16 mouse cellular contexts compared by ENCODE assay signal in genomic region chr1:120851860-120852503, GRCm38 (mm10).
DNase-seq lines count a peak whose midpoint lies in the region; ATAC-seq and TF ChIP-seq lines count a peak whose summit lies in the region.
"Had no signal": no experiment of that assay in that cellular context is flagged by ENCODE, and none has a peak within 500 bp of the region (broad histone marks: within the 10 kb centered on the region; RNA-seq: fewer than 3 reads in every experiment).

No protein-coding gene starts in this region.

- DNase-seq in forebrain, embryonic 11.5 days (ENCODE audit: low spot score) = no peak
- DNase-seq in hindbrain, postnatal 0 days (ENCODE audit: low spot score) = peak; percentile 82
- no peak for DNase-seq in hindbrain, embryonic 11.5 days (ENCODE audit: low spot score)
- DNase-seq in midbrain, postnatal 0 days (ENCODE audit: low spot score) = peak; percentile 81
- DNase-seq in midbrain, embryonic 11.5 days (ENCODE audit: low spot score, missing footprints) = no peak
- DNase-seq: gastrocnemius, postnatal 36 days; layer of hippocampus, postnatal 36 days; retina, postnatal 1 day had no signal

- no peak overlapping the region for H3K4me3 ChIP-seq in forebrain, embryonic 15.5 days
- no peak overlapping the region for H3K4me3 ChIP-seq in forebrain, embryonic 11.5 days (ENCODE audit: low read depth, low read length)
- no peak overlapping the region for H3K4me3 ChIP-seq in hindbrain, postnatal 0 days (ENCODE audit: low read length)
- H3K4me3 ChIP-seq in hindbrain, embryonic 11.5 days (ENCODE audit: low read depth, low read length) = no peak overlapping the region
- H3K4me3 ChIP-seq in midbrain, postnatal 0 days (ENCODE audit: low read depth, low read length) = no peak overlapping the region
- H3K4me3 ChIP-seq in midbrain, embryonic 11.5 days (ENCODE audit: low read depth, low read length) = no peak overlapping the region
- H3K4me3 ChIP-seq in forebrain, embryonic 16.5 days (replicated peaks; ENCODE audit: low read length) = no peak overlapping the region
- H3K4me3 ChIP-seq in midbrain, embryonic 16.5 days (ENCODE audit: low read depth, low read length) = no peak overlapping the region
- H3K4me3 ChIP-seq: erythroblast, embryonic 14.5 days; limb, embryonic 15.5 days; lung, embryonic 15.5 days; midbrain, embryonic 15.5 days; neural tube, embryonic 13.5 days had no signal

- 42% methylated on average over 6 of the region's 6 CpGs for WGBS in forebrain, embryonic 15.5 days
- WGBS in forebrain, embryonic 11.5 days = 83% methylated on average over 6 of the region's 6 CpGs
- 35% methylated on average over 6 of the region's 6 CpGs for WGBS in hindbrain, postnatal 0 days
- 83% methylated on average over 6 of the region's 6 CpGs for WGBS in hindbrain, embryonic 11.5 days
- WGBS in midbrain, postnatal 0 days = 60% methylated on average over 6 of the region's 6 CpGs
- 78% methylated on average over 6 of the region's 6 CpGs for WGBS in midbrain, embryonic 11.5 days
- 44% methylated on average over 6 of the region's 6 CpGs for WGBS in forebrain, embryonic 16.5 days
- 60% methylated on average over 6 of the region's 6 CpGs for WGBS in midbrain, embryonic 16.5 days

- H3K4me1 ChIP-seq in forebrain, embryonic 15.5 days = 0 out of 2 replicates have a peak, but pooled peaks cover 3% of the 10 kb centered on the region
- H3K4me1 ChIP-seq in forebrain, embryonic 11.5 days (replicated peaks; ENCODE audit: control insufficient read depth, insufficient read depth, low read length) = no peaks in the 10 kb centered on the region
- H3K4me1 ChIP-seq in hindbrain, postnatal 0 days (ENCODE audit: insufficient read depth, low read length) = peaks cover 3% of the 10 kb centered on the region; the same call in 1 of the 2 replicates
- no peaks in the 10 kb centered on the region for H3K4me1 ChIP-seq in hindbrain, embryonic 11.5 days (replicated peaks; ENCODE audit: control insufficient read depth, insufficient read depth, low read length)
- no peaks in the 10 kb centered on the region for H3K4me1 ChIP-seq in midbrain, postnatal 0 days (ENCODE audit: insufficient read depth, low read length)
- H3K4me1 ChIP-seq in midbrain, embryonic 11.5 days (ENCODE audit: control insufficient read depth, insufficient read depth, low read length) = no peaks in the 10 kb centered on the region
- H3K4me1 ChIP-seq in forebrain, embryonic 16.5 days (replicated peaks; ENCODE audit: control insufficient read depth, insufficient read depth, low read length) = peaks cover 5% of the 10 kb centered on the region; the same call in 1 of the 2 replicates
- H3K4me1 ChIP-seq in midbrain, embryonic 16.5 days (ENCODE audit: control insufficient read depth, insufficient read depth, low read length) = no peaks in the 10 kb centered on the region
- H3K4me1 ChIP-seq: lung, embryonic 15.5 days; midbrain, embryonic 15.5 days; neural tube, embryonic 13.5 days had no signal

- no peak overlapping the region for H3K9ac ChIP-seq in forebrain, embryonic 15.5 days (replicated peaks)
- H3K9ac ChIP-seq in forebrain, embryonic 11.5 days (ENCODE audit: low read length) = no peak overlapping the region
- no peak overlapping the region for H3K9ac ChIP-seq in hindbrain, postnatal 0 days (replicated peaks; ENCODE audit: low read length)
- H3K9ac ChIP-seq in hindbrain, embryonic 11.5 days (ENCODE audit: low read depth, low read length) = no peak overlapping the region
- no peak overlapping the region for H3K9ac ChIP-seq in midbrain, postnatal 0 days (replicated peaks; ENCODE audit: low read length, poor library complexity, severe bottlenecking)
- H3K9ac ChIP-seq in midbrain, embryonic 11.5 days (ENCODE audit: low read length) = no peak overlapping the region
- no peak overlapping the region for H3K9ac ChIP-seq in forebrain, embryonic 16.5 days (replicated peaks; ENCODE audit: low read depth, low read length)
- H3K9ac ChIP-seq in midbrain, embryonic 16.5 days (ENCODE audit: low read depth, low read length) = no peak overlapping the region
- H3K9ac ChIP-seq: limb, embryonic 15.5 days; lung, embryonic 15.5 days; midbrain, embryonic 15.5 days; neural tube, embryonic 13.5 days had no signal

- H3K36me3 ChIP-seq in forebrain, embryonic 15.5 days = no peaks in the 10 kb centered on the region
- H3K36me3 ChIP-seq in forebrain, embryonic 11.5 days (ENCODE audit: control insufficient read depth, insufficient read depth, low read length) = no peaks in the 10 kb centered on the region
- no peaks in the 10 kb centered on the region for H3K36me3 ChIP-seq in hindbrain, postnatal 0 days (ENCODE audit: insufficient read depth, low read length)
- H3K36me3 ChIP-seq in hindbrain, embryonic 11.5 days (ENCODE audit: control insufficient read depth, insufficient read depth, low read length) = no peaks in the 10 kb centered on the region
- no peaks in the 10 kb centered on the region for H3K36me3 ChIP-seq in midbrain, postnatal 0 days (ENCODE audit: insufficient read depth, low read length)
- no peaks in the 10 kb centered on the region for H3K36me3 ChIP-seq in midbrain, embryonic 11.5 days (ENCODE audit: control insufficient read depth, insufficient read depth, low read length)
- no peaks in the 10 kb centered on the region for H3K36me3 ChIP-seq in forebrain, embryonic 16.5 days (ENCODE audit: control insufficient read depth, insufficient read depth)
- H3K36me3 ChIP-seq in midbrain, embryonic 16.5 days (ENCODE audit: control insufficient read depth, insufficient read depth, low read length) = no peaks in the 10 kb centered on the region
- H3K36me3 ChIP-seq: limb, embryonic 15.5 days; lung, embryonic 15.5 days; midbrain, embryonic 15.5 days; neural tube, embryonic 13.5 days had no signal

- no peaks in the 10 kb centered on the region for H3K27me3 ChIP-seq in forebrain, embryonic 15.5 days
- no peaks in the 10 kb centered on the region for H3K27me3 ChIP-seq in forebrain, embryonic 11.5 days (ENCODE audit: control insufficient read depth, insufficient read depth, low read length)
- no peaks in the 10 kb centered on the region; the same call in 1 of the 2 replicates for H3K27me3 ChIP-seq in hindbrain, postnatal 0 days (ENCODE audit: insufficient read depth, low read length)
- H3K27me3 ChIP-seq in hindbrain, embryonic 11.5 days (ENCODE audit: control insufficient read depth, insufficient read depth, low read length) = no peaks in the 10 kb centered on the region
- no peaks in the 10 kb centered on the region for H3K27me3 ChIP-seq in midbrain, postnatal 0 days (ENCODE audit: insufficient read depth, low read length)
- no peaks in the 10 kb centered on the region for H3K27me3 ChIP-seq in midbrain, embryonic 11.5 days (ENCODE audit: control insufficient read depth, insufficient read depth, low read length)
- H3K27me3 ChIP-seq in forebrain, embryonic 16.5 days (replicated peaks; ENCODE audit: control insufficient read depth, insufficient read depth, low read length) = no peaks in the 10 kb centered on the region
- no peaks in the 10 kb centered on the region; the same call in 1 of the 2 replicates for H3K27me3 ChIP-seq in midbrain, embryonic 16.5 days (ENCODE audit: control insufficient read depth, insufficient read depth, low read depth, low read length)
- H3K27me3 ChIP-seq: limb, embryonic 15.5 days; lung, embryonic 15.5 days; midbrain, embryonic 15.5 days had no signal

- TF ChIP-seq CTCF in hindbrain, postnatal 0 days (IDR thresholded peaks at IDR 0.05; ENCODE audit: low read depth) = no peak
- no peak for TF ChIP-seq CTCF in midbrain, postnatal 0 days (IDR thresholded peaks at IDR 0.05)

- no peak overlapping the region for H3K4me2 ChIP-seq in forebrain, embryonic 15.5 days (replicated peaks)
- no peak overlapping the region for H3K4me2 ChIP-seq in forebrain, embryonic 11.5 days (ENCODE audit: low read depth, low read length, severe bottlenecking)
- H3K4me2 ChIP-seq in hindbrain, postnatal 0 days (ENCODE audit: low read depth, low read length) = no peak overlapping the region
- H3K4me2 ChIP-seq in hindbrain, embryonic 11.5 days (replicated peaks; ENCODE audit: low read depth, low read length) = no peak overlapping the region
- H3K4me2 ChIP-seq in midbrain, postnatal 0 days (ENCODE audit: low read depth, low read length, poor library complexity, severe bottlenecking) = no peak overlapping the region
- no peak overlapping the region for H3K4me2 ChIP-seq in midbrain, embryonic 11.5 days
- no peak overlapping the region for H3K4me2 ChIP-seq in forebrain, embryonic 16.5 days (ENCODE audit: low read length)
- H3K4me2 ChIP-seq in midbrain, embryonic 16.5 days (ENCODE audit: low read length) = no peak overlapping the region
- H3K4me2 ChIP-seq: limb, embryonic 15.5 days; lung, embryonic 15.5 days; midbrain, embryonic 15.5 days; neural tube, embryonic 13.5 days had no signal

- H3K9me3 ChIP-seq in forebrain, embryonic 15.5 days = no peaks in the 10 kb centered on the region
- H3K9me3 ChIP-seq in forebrain, embryonic 11.5 days (ENCODE audit: control insufficient read depth, low read length) = no peaks in the 10 kb centered on the region
- H3K9me3 ChIP-seq in hindbrain, postnatal 0 days (ENCODE audit: low read length) = no peaks in the 10 kb centered on the region
- H3K9me3 ChIP-seq in hindbrain, embryonic 11.5 days (ENCODE audit: control insufficient read depth, low read length) = no peaks in the 10 kb centered on the region
- no peaks in the 10 kb centered on the region for H3K9me3 ChIP-seq in midbrain, postnatal 0 days (ENCODE audit: low read length)
- no peaks in the 10 kb centered on the region for H3K9me3 ChIP-seq in midbrain, embryonic 11.5 days (ENCODE audit: control insufficient read depth, low read length)
- no peaks in the 10 kb centered on the region for H3K9me3 ChIP-seq in forebrain, embryonic 16.5 days (ENCODE audit: control insufficient read depth, low read length)
- no peaks in the 10 kb centered on the region for H3K9me3 ChIP-seq in midbrain, embryonic 16.5 days (replicated peaks; ENCODE audit: control insufficient read depth, low read length, poor library complexity, severe bottlenecking)
- H3K9me3 ChIP-seq: limb, embryonic 15.5 days; lung, embryonic 15.5 days; midbrain, embryonic 15.5 days; neural tube, embryonic 13.5 days had no signal

- ATAC-seq in forebrain, embryonic 15.5 days (replicated peaks) = peak; percentile 49; the same call in 1 of the 2 replicates
- ATAC-seq in forebrain, embryonic 11.5 days (replicated peaks; ENCODE audit: low FRiP score) = no peak
- peak; percentile 73 for ATAC-seq in hindbrain, postnatal 0 days
- no peak for ATAC-seq in hindbrain, embryonic 11.5 days (ENCODE audit: low FRiP score)
- ATAC-seq in midbrain, postnatal 0 days (ENCODE audit: low FRiP score) = peak; percentile 20; the same call in 1 of the 2 replicates
- no peak for ATAC-seq in midbrain, embryonic 11.5 days (ENCODE audit: low FRiP score)
- ATAC-seq in forebrain, embryonic 16.5 days = peak; percentile 79
- no peak for ATAC-seq in midbrain, embryonic 16.5 days
- ATAC-seq: midbrain, embryonic 15.5 days had no signal

- H3K27ac ChIP-seq in forebrain, embryonic 15.5 days (replicated peaks) = no peak overlapping the region
- no peak overlapping the region for H3K27ac ChIP-seq in forebrain, embryonic 11.5 days (ENCODE audit: low read depth, low read length)
- H3K27ac ChIP-seq in hindbrain, postnatal 0 days = no peak overlapping the region
- no peak overlapping the region for H3K27ac ChIP-seq in hindbrain, embryonic 11.5 days (ENCODE audit: low read depth, low read length)
- H3K27ac ChIP-seq in midbrain, postnatal 0 days (ENCODE audit: low read depth, low read length) = no peak overlapping the region
- H3K27ac ChIP-seq in midbrain, embryonic 11.5 days (ENCODE audit: low read depth, low read length) = no peak overlapping the region
- no peak overlapping the region for H3K27ac ChIP-seq in forebrain, embryonic 16.5 days (ENCODE audit: low read length)
- no peak overlapping the region for H3K27ac ChIP-seq in midbrain, embryonic 16.5 days (ENCODE audit: low read length)
- H3K27ac ChIP-seq: limb, embryonic 15.5 days; lung, embryonic 15.5 days; midbrain, embryonic 15.5 days; neural tube, embryonic 13.5 days had no signal

Comparison
In these comparisons a context has a peak if more than half of its experiments do, and no peak if none do; other contexts are left out.
1. ATAC-seq: peak in forebrain, embryonic 15.5 days (single experiment), hindbrain, postnatal 0 days (single experiment), midbrain, postnatal 0 days (single experiment) and forebrain, embryonic 16.5 days (single experiment); none in forebrain, embryonic 11.5 days (single experiment), hindbrain, embryonic 11.5 days (single experiment), midbrain, embryonic 11.5 days (single experiment) and midbrain, embryonic 16.5 days (single experiment).
2. DNase-seq: peak in hindbrain, postnatal 0 days (single experiment) and midbrain, postnatal 0 days (single experiment); none in forebrain, embryonic 11.5 days (single experiment), hindbrain, embryonic 11.5 days (single experiment) and midbrain, embryonic 11.5 days (single experiment).